Mouse (Mus musculus) right cerebral cortex, postnatal 10 days (tissue): ENCODE results near the gene Ogfod1.
A peak's percentile ranks its signal among the peaks of the same experiment; 100 is the strongest.

ENCODE experiments used
- DNase-seq, 2 experiments: peaks; one replicate each; pipeline ENCODE4 v3.0.0; 2021; ENCODE audit warnings: low spot score in 2 of 2

Gene Ogfod1

GRCm38 (mm10) chr8:94068793-94069192 is 31.8 kb downstream of the Ogfod1 start:
- DNase-seq, result no peak

- DNase-seq, result no peak
Measured at GRCm38 (mm10) chr8:94076461-94077192, 39.6 kb downstream of the Ogfod1 start.

GRCm38 (mm10) chr8:94087964-94088363 is 51.0 kb downstream of the Ogfod1 start:
- DNase-seq, result no peak

DNA sequence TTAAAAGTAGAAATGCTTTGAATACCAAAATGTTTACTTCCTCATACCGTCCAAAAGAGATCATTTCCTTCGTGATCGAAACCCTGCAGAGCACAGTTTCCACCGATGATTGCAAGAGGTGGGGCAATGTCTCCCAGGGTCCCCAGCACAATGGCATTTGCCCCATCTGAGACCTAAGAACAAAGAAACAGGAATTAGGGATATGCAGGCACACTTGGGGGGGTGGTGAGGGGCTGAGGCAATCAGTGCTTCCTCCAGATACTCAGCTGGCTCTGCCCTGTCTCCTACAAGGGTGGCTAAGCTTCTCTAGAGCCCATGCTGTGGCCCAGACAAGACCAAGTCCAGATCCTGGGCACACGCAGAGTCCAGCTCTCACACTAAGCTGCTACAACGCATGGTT is 52.7 kb downstream of the Ogfod1 start:
- DNase-seq, result no peak

DNA sequence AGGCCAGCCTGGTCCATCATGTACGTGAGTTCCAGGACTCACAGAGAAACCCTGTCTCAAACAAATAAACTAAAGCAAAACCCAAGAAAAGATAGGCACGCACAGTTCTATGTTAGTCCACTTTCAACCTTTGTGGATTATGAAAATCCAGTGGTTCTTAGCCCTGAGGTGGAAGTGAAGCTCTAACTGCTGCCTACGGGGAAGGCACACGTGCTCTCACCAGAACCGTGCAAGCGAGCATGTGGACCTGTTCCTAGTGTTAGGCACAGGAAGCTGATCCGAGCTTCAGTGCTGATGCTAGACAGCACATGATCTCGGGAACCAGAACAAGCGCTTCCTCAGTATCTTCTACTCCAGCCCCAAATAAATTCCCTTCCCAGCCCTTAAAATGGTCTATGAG is 55.9 kb downstream of the Ogfod1 start:
- DNase-seq, result no peak

- no peak for DNase-seq
Measured at GRCm38 (mm10) chr8:94094281-94094680, 57.3 kb downstream of the Ogfod1 start.

DNA sequence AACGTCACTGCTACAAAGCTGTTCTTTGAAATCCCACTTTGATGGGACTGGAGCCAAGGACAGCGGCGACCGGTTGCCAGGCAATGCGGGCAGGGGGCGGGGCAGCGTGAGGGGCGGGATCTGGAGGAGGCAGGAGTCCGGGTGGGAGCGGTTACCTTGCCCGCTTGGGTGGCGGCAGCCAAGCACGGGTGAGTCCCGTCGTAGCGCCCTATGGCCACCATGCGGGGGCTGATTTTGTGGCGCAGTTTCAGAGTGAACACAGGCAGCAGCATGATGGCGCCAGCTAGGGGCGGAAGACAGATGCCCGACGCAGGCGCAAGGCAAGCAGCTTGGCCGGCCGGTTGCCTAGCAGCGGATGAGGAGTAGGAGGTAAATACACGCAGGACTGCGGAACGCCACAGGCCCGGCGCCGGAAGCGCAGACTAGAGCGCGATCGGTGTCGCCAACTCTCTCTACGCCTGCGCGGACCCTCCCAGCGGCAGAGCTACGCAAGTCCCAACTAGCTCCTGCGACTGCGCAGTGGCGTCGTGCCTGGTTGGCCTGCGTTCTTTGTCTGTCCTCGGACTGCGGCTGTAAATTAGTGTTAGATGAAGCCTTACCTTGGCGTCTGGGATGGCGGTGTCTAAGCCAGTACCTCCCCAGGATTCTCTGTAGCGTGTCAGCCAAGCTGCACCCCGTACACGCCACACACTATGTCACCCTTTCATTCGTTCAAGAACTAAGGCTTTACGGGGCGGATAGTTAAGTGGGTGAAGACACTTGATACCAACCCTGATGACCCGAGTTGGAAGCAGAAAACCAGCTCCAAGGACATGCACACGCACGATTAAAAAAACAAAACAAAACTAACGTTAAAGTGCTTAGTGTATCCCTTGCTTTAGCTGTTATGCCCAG is 61.3 kb downstream of the Ogfod1 start, which contains the start of gene Bbs2:
Gene Bbs2 (minus strand): TSS at position 848 of the 894 bp plus-strand sequence.
- DNase-seq, result peak; percentile 100

- no peak for DNase-seq
Measured at GRCm38 (mm10) chr8:94098996-94099395, 62.0 kb downstream of the Ogfod1 start.

DNA sequence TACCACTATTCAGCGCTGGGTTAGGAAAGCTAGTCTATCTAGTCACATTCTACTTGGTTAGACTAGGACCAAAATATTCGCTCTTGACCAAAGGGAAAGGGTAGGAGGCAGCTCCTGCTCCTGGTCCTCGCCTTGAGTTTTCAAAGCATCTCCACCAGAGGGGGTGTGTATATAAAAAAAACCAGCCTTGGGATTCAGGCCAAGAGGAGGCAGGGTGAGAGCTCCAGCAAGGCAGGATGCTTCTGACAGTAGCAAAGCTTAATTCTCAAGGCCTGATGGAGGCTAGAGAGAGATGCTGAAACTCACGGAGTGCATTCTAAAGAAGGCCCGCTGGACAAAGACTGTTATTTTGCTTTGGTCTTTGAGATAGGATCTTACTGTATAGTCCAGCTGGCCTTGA is 67.1 kb downstream of the Ogfod1 start:
- DNase-seq, result peak; percentile 65 to 66

GRCm38 (mm10) chr8:94107871-94108270 is 70.9 kb downstream of the Ogfod1 start:
- no peak for DNase-seq

DNA sequence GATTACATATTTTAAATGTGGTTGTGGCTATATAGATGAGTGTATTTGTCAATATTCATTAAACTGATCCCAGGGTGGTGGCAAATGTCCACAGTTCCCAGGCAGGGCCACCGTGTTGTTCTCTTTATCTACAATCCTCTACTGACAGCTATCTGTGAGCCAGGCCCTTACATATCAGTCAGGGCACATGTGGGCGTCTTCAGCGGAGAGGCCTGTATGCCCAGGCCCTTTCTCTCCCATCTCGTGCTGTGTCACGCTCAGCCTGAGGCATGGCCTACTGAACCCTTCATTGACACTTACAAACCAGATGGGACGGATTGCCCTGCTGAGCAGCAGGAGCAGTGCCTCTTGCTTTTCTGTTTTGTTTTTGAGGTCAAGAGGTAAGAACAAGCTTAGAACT is 72.4 kb downstream of the Ogfod1 start:
- DNase-seq, result no peak

GRCm38 (mm10) chr8:94109835-94110234 is 72.8 kb downstream of the Ogfod1 start:
- DNase-seq, result no peak

DNA sequence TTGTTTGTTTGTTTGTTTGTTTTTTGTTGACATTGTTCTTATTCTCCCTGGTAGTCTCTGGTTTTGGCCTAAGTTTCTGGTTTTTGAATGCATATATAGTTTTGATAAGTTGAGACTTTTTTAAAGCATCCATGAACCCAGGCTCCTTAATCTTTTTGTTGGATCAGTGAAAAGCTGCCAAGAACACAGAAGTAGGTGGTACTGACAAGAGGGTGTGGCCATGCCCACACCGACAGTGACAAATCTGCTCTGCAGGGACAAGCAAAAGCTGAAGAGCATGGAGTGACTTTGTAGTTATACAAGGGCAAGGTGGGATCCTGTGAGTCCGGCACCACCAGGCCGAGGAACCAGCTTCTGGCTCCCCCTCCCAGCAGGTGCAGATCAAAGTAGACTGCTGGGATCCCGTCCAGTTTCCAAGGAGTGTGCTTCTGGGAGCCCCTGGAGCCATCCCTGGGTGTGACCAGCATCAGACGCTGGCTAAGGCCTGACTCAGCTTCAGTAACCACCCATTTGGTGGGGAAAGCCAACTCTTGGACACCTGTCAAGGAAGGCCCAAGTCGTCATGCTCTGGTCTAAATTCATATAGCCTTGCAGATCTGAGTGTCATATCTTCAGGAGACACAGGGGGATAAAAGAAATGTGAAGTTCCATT is 73.7 kb downstream of the Ogfod1 start:
- no peak for DNase-seq

- no peak for DNase-seq
Measured at GRCm38 (mm10) chr8:94113435-94113834, 76.4 kb downstream of the Ogfod1 start.

- no peak for DNase-seq
Measured at GRCm38 (mm10) chr8:94113972-94114371, 77.0 kb downstream of the Ogfod1 start.
